Mouse (Mus musculus): Measurements from ENCODE around the gene Fermt1.

DNA sequence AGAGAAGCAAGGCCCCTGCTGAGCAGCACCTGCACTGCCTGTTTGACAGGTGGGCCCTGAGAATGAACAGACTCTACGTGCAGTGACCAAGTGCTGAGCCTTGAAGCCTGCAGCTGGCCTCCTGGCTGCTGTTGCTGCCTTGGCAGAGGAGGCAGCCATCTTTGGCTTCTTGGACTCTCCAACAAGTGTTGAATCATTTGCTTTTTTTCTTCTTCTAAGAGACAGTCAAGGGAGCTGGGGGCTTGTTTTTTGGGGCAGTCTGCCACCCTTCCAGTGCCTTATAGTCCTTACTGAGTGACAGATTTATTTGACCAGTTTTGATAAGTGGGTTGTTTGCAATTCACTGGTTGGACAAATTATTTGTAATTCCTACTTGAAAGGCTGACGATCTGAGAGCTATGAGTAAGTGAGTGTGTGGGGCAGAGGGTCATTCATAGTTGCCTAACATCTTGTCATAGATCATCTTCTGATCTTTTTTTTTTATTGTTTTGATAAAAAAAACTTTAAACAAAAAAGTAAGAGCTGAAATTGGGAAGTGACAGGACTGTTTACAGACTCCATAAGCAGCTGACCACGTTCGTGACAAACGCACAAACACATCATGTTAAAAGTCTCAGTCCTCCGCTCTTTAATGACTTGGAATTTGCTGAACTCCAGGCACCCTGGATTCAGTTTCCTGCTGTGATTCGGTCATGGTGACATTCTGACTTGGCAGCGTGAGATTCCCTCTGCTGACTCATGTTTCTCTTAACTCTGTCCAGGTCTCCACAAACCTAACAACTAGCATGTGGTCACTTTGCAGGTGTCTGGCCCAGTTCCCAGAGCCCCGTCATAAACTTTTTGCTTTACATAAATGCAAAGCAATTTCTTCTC, 47.2 kb upstream of the Fermt1 start:
- no peak for TF ChIP-seq CTCF (IDR thresholded peaks at IDR 0.05; ENCODE audit: insufficient read depth, low read depth, low read length)
- no peak for TF ChIP-seq POLR2A (IDR thresholded peaks at IDR 0.05; ENCODE audit: insufficient read depth, low read depth, low read length)
